Mouse (Mus musculus) embryo, embryonic 11 days (tissue): ENCODE measurements at regions not wholly inside any gene's neighbourhood (a gene's known extent, or its start where the extent isn't known, plus 50 kb on each side); places are given as distances from the start of the nearest gene placed in this dataset.
A peak's percentile ranks its signal among the peaks of the same experiment; 100 is the strongest.
"Not testable (repeated sequence)": the region's sequence is repeated elsewhere in the genome, so short reads cannot be mapped to it uniquely, and the experiment has no call there.

Experiments
- DNase-seq: peaks from one replicate; pipeline ENCODE4 v3.0.0-alpha.2; 2015

GRCm38 (mm10) chr5:134848981-134849380 is 57.6 kb downstream of the Tmem270 start:
- DNase-seq, result no peak

DNA sequence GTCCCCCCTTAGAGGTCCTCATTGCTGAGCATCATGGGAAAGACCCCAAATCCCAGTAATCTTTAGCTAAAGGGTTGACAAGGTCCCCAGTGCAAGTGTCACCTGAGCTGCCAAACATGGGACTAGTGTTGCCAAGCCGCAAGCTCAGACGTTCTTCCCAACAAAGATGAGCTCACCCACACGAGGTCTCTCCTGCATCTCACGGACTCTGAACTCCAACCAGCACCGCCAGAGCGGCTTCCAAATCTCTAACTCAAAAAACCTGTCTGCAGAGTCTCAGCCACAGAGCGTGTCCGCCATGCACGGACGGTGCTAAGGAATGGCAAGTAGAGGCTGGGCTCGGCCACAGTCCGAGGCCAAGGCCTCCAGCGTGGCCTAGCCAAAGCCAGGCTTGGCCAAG is 58.0 kb downstream of the Tmem270 start:
- DNase-seq, result no peak

- DNase-seq, result no peak
Measured at GRCm38 (mm10) chr5:134845416-134845815, 61.1 kb downstream of the Tmem270 start.

- not testable (repeated sequence) for DNase-seq
Measured at GRCm38 (mm10) chr5:134844216-134844615, 62.3 kb downstream of the Tmem270 start.

DNA sequence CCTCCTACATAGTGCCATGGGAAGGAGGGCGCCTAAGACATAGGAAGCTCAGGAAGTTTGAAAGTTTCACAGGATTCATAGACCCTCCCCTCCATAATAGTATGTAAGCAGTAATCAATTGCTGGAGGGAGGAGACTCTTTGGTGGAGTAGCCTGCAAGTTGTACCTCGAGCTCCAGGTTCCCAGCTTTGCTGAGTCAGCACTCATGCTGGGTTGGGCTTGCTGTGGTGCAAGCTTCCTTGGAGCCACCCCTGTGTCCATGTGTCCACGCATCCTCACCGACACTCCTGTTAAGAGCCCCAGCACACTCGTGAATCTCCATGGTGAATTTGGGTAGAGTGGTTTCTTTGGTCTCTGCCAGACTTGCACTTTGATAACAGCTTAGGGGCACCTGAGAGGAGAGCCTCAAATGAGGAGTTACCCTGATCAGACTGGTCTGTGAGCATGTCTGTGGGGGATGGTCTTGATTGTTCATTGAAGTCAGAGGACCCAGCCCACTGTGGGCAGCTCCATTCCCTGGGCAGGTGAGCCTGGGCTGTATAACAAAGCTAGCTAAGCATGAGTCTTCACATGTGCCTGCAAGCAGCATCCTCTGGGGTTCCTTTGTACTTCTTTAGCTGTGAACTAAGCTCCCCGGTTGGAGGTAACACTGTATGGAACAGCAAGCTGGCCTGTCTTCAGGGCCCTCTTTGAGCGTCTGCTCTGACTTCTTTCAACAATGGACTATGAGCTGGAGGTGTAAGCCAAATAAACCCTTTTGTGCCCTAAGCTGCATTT is 65.1 kb downstream of the Tmem270 start:
- no peak for DNase-seq

- DNase-seq, result no peak
Measured at GRCm38 (mm10) chr5:134836489-134836888, 70.0 kb downstream of the Tmem270 start.

GRCm38 (mm10) chr5:134832896-134833295 is 73.6 kb downstream of the Tmem270 start:
- DNase-seq, result no peak

- peak; percentile 31 for DNase-seq
Measured at GRCm38 (mm10) chr5:134817671-134818070, 70.5 kb upstream of the Eln start.

- no peak for DNase-seq
Measured at GRCm38 (mm10) chr5:134809121-134809520, 62.0 kb upstream of the Eln start.

- DNase-seq, result no peak
Measured at GRCm38 (mm10) chr5:134804291-134805049, 57.3 kb upstream of the Eln start.

DNA sequence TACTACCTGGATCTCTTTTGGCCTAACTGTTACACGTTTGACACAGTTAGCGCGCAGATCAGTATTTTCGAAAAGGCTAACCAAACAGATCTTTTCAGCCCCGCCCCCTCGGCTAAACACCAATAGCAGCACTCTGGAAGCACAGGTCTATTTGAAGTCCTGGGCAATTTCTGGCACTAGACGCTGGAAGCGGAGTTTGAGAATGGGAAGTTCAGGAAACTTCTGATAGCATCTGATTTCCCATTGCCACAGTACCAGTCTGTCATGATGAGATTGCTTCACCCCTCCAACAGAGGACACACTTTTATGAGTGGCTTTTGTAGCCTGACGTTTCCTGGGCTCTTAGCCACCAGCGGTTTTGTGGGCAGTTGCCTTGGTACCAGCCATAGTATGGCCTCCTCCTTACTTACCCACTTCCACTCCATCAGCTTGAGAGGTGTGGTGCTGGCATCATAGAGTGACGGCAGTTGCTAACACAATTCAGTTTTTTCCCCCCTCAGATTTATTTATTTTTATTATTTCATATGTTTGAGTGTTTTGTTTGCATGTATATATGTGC is 55.1 kb upstream of the Eln start:
- DNase-seq, result no peak

GRCm38 (mm10) chr5:134800481-134800880 is 53.4 kb upstream of the Eln start:
- no peak for DNase-seq

- DNase-seq, result no peak
Measured at GRCm38 (mm10) chr5:134799911-134800310, 52.8 kb upstream of the Eln start.

GRCm38 (mm10) chr5:134797688-134798094 is 50.6 kb upstream of the Eln start:
- no peak for DNase-seq
